Mouse (Mus musculus) kidney, adult 2 months (tissue): ENCODE data around the gene 0610030E20Rik.

Source experiments
- CTCF ChIP-seq: fragments of 200-500 bp; conservative IDR thresholded peaks from 2 replicates; pipeline ENCODE4 v1.5.1; 2011; ENCODE audit warnings: low read depth, mild to moderate bottlenecking, control low read depth, low read length, moderate library complexity, mixed read lengths; ENCODE audit not compliant: insufficient read depth, insufficient read length
- POLR2A ChIP-seq: fragments of 200-500 bp; IDR thresholded peaks from one replicate; pipeline ENCODE4 v1.6.1; 2011; ENCODE audit warnings: low read depth, low read length, control low read depth

DNA sequence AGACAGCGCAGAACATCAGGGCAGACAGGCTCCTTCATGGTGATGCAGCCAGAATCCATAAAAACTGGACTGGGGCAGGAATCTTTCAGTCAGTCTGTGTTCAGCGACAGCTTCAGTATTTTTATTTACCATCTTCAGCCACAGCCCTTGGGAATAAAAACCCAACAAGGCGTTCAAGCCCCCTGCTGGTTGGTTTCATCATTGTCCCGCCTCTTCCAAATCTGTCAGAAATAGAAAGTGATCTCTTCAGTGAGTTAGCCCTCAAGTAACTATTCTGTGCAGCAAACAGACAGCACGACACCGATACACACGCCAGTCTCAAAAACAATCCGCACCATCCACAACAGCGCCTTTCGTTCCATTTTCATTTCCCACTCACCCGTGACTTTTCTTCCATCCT lies 28.1 kb upstream of the 0610030E20Rik start:
- TF ChIP-seq CTCF = peak; percentile 39; the same call in 1 of the 2 replicates
- no peak for TF ChIP-seq POLR2A
